In genomic region chr9:60715828-60716227, GRCm38 (mm10) we compare ENCODE assay signal across 15 mouse cellular contexts. TPM values are rescaled to one million over a fixed set of nuclear protein-coding genes. Genes with fewer than 3 reads are reported as not detected.
DNase-seq lines count a peak whose midpoint lies in the region; TF ChIP-seq lines count a peak whose summit lies in the region.
"Had no signal": no experiment of that assay in that cellular context is flagged by ENCODE, and none has a peak within 500 bp of the region (broad histone marks: within the 10 kb centered on the region; RNA-seq: fewer than 3 reads in every experiment).

No protein-coding gene starts in this region.

- intact Hi-C loops in gastrocnemius, adult 2 months (cut with DNase I), result no loop called here
- intact Hi-C loops in left cerebral cortex, adult 2 months (cut with DNase I), result loop anchor here (2.0 kb wide), 1 partner anchor 29 kb away; no protein-coding TSS in a partner anchor
- intact Hi-C loops in left cerebral cortex, postnatal 14 days (cut with DNase I), result no loop called here
- intact Hi-C loops in heart, postnatal 36 days (cut with DNase I), result loop anchor here (2.0 kb wide), 1 partner anchor 143 kb away; no protein-coding TSS in a partner anchor

- peak; percentile 51 for TF ChIP-seq CTCF in gastrocnemius, adult 2 months (IDR thresholded peaks at IDR 0.05)
- TF ChIP-seq CTCF in left cerebral cortex, adult 2 months (IDR thresholded peaks at IDR 0.05), result peak; percentile 49

- H3K4me3 ChIP-seq in gastrocnemius, adult 2 months, result no peak overlapping the region
- H3K4me3 ChIP-seq in left cerebral cortex, adult 2 months, result no peak overlapping the region
- H3K4me3 ChIP-seq: embryonic facial prominence, embryonic 15.5 days; hindbrain, embryonic 15.5 days; liver, embryonic 15.5 days; midbrain, embryonic 12.5 days; neural tube, embryonic 12.5 days had no signal

- no peak for DNase-seq in gastrocnemius, adult 2 months
- DNase-seq in gastrocnemius, postnatal 4 days (ENCODE audit: low spot score in 2 of 2), result no peak
- no peak for DNase-seq in left cerebral cortex, adult 2 months (ENCODE audit: extremely low spot score in 1 of 2, low spot score in 2 of 2)
- no peak for DNase-seq in left cerebral cortex, postnatal 14 days (ENCODE audit: low spot score in 2 of 2)
- DNase-seq in ES-CJ7 (ENCODE audit: low read depth, low spot score), result peak; percentile 23
- DNase-seq in lung, postnatal 14 days, result peak; percentile 15
- no peak for DNase-seq in adrenal gland, adult 8-10 months
- DNase-seq in heart, postnatal 36 days, result no peak
- DNase-seq: adrenal gland, adult 2 months; B cell, adult 2 months had no signal

- no peak overlapping the region for H3K27ac ChIP-seq in gastrocnemius, adult 2 months
- peak overlapping the region; percentile 50 for H3K27ac ChIP-seq in left cerebral cortex, adult 2 months
- H3K27ac ChIP-seq: embryonic facial prominence, embryonic 15.5 days; hindbrain, embryonic 15.5 days; liver, embryonic 15.5 days; midbrain, embryonic 12.5 days; neural tube, embryonic 12.5 days had no signal

RNA-seq across cellular contexts. Expression of gene Larp6, which starts 3.0 kb away (rescaled TPM):
- total RNA-seq in gastrocnemius, adult 2 months (2021), result 1 to 10 TPM; 1.1 to 2.2 TPM
- total RNA-seq in gastrocnemius, postnatal 4 days (2021), result 1 to 10 TPM; 2.4 to 2.9 TPM
- total RNA-seq in left cerebral cortex, adult 2 months (2021), result 10 to 100 TPM; 37.8 to 39.0 TPM
- 10 to 100 TPM; 34.8 to 35.5 TPM for total RNA-seq in left cerebral cortex, postnatal 14 days (2021)
- total RNA-seq in adrenal gland, adult 8-10 months (2022), result 1 to 10 TPM; 3.1 to 4.7 (median 3.7) TPM
- 1 to 10 TPM; 1.7 to 2.3 TPM for total RNA-seq in heart, postnatal 36 days (2021)

RNA-seq across cellular contexts. Expression of gene Lrrc49, which starts 27.9 kb away (rescaled TPM):
- total RNA-seq in gastrocnemius, adult 2 months (2021), result 1 to 10 TPM; 2.5 to 3.2 TPM
- total RNA-seq in gastrocnemius, postnatal 4 days (2021), result 10 to 100 TPM in 1 of 2 experiments, 1 to 10 TPM in 1; 9.4 to 10.2 TPM
- total RNA-seq in left cerebral cortex, adult 2 months (2021), result 10 to 100 TPM; 86.7 to 94.7 TPM
- 10 to 100 TPM; 71.7 to 75.8 TPM for total RNA-seq in left cerebral cortex, postnatal 14 days (2021)
- total RNA-seq in adrenal gland, adult 8-10 months (2022), result 10 to 100 TPM; 16.1 to 24.9 (median 22.2) TPM
- total RNA-seq in heart, postnatal 36 days (2021), result 1 to 10 TPM; 3.7 to 4.2 TPM

Comparison
In these comparisons a context has a peak if more than half of its experiments do, and no peak if none do; other contexts are left out.
1. intact Hi-C loops: an anchor here in left cerebral cortex, adult 2 months (2.0 kb wide) and heart, postnatal 36 days (2.0 kb wide); none called in gastrocnemius, adult 2 months and left cerebral cortex, postnatal 14 days.
2. DNase-seq: peak in ES-CJ7 (single experiment) and lung, postnatal 14 days (single experiment); none in gastrocnemius, adult 2 months (single experiment), gastrocnemius, postnatal 4 days (0 of 2), left cerebral cortex, adult 2 months (0 of 2), left cerebral cortex, postnatal 14 days (0 of 2), adrenal gland, adult 8-10 months (single experiment) and heart, postnatal 36 days (0 of 2).
3. RNA of gene Larp6, which starts 3.0 kb away (total RNA-seq): 37.8 to 39.0 TPM in left cerebral cortex, adult 2 months and 34.8 to 35.5 TPM in left cerebral cortex, postnatal 14 days; 3.1 to 4.7 TPM in adrenal gland, adult 8-10 months, 2.4 to 2.9 TPM in gastrocnemius, postnatal 4 days, 1.7 to 2.3 TPM in heart, postnatal 36 days and 1.1 to 2.2 TPM in gastrocnemius, adult 2 months; every median in the first group is over 4 times any median in the second.